Mouse (Mus musculus): ENCODE results near the gene Hspb7.

The Hspb7 gene

DNA sequence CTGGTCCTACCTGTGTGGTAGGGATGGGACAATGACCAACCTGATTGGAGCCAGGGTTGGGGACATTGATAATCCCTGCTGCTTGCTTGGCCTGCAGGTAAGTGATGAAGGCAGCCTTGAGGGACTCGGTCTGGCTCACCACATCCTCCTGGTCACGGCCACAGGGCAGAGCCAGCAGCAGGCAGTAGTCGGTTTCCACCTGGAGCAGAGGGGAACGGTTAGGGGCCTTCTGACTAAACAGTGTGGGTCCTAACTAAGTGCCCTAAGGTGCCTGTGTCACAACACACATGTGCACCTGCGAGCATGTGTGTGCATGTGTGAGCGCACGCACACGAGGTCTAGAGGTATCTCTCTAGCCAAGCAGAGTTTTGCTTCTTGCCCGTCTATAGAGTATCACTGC, 48.8 kb downstream of the Hspb7 start:
- no peak for DNase-seq (ENCODE audit: low spot score)

- no peak for DNase-seq (ENCODE audit: low spot score)
Observed at GRCm38 (mm10) chr4:141471491-141471890, 50.9 kb downstream of the Hspb7 start.

DNA sequence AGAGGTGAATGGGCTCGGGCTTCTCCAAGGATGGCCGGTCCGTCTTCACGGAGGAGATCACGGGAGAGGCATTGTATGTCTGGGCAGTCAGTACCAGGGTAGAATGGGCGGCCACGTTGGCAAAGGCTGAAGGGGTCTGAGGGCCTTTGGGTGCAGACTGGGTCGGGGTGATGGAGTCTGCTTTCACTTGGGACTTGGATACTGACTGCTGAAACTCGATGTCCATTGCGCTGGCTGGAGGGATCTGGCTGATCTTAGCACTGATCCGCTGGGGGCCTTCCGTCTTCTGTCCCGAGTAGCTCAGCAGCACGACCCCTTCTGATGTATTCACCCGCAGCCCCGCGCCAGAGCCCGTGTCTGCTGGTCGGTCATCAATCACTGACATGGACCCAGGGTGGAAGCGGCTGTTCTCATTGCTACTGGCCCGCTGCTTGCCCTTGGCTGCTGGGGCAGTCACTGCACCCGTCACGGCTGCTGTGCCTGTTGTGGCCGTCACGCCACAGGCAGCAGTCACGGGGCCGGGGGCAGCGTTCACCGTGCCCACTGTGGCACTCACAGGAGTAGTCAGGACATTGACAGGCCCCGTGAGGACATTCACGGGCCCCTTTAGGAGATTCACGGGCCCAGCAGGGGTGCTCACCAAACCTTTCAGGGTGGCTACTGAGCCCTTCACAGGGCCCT, 52.2 kb downstream of the Hspb7 start:
- no peak for DNase-seq (ENCODE audit: low spot score)

DNA sequence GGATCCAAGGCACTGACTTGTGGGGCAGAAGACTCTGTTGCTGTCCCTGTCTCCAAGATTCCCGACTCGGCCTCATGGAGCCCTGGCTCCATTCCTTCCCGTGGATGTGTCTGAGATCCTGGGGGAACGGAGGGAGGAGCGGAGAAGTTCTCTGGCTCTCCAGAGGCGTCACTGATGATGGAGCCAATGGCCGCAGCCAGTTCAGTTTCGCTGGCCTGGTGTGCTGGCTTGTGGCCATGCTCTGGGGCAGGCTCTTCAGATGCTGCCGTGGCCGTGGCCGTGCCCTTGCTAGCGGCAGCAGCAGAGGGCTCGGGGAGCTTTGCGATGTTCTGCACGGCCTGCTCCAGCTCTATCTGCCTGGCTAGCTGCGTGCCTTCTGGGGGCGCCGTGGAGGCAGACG, 53.9 kb downstream of the Hspb7 start:
- DNase-seq (ENCODE audit: low spot score) = no peak

All from ovary, postnatal 10 days (tissue).